Mouse (Mus musculus): ENCODE results near the gene Atp8a2. TPM values are rescaled to one million over a fixed set of nuclear protein-coding genes. Genes with fewer than 3 reads are reported as not detected.

Atp8a2 gene
- total and polyA plus RNA-seq, 2 experiments from 2014 or later, result 43.0 to 81.7 TPM

- no peaks in the 10 kb centered on the region for H3K27me3 ChIP-seq (ENCODE audit: insufficient read depth, low read length)
- no peak for TF ChIP-seq CTCF (IDR thresholded peaks at IDR 0.05)
- WGBS, result 82% methylated on average over 1 of the region's 1 CpGs
- H3K9ac ChIP-seq (replicated peaks; ENCODE audit: low read length, poor library complexity, severe bottlenecking), result no peak overlapping the region
- no peak overlapping the region for H3K27ac ChIP-seq (ENCODE audit: low read depth, low read length)
- no peak overlapping the region for H3K4me3 ChIP-seq (ENCODE audit: low read depth, low read length)
- DNase-seq (ENCODE audit: low spot score), result no peak
- H3K4me2 ChIP-seq (ENCODE audit: low read depth, low read length, poor library complexity, severe bottlenecking), result no peak overlapping the region
- no peaks in the 10 kb centered on the region for H3K36me3 ChIP-seq (ENCODE audit: insufficient read depth, low read length)
- H3K4me1 ChIP-seq (ENCODE audit: insufficient read depth, low read length), result no peaks in the 10 kb centered on the region
- no peak for ATAC-seq (ENCODE audit: low FRiP score)
- no peaks in the 10 kb centered on the region for H3K9me3 ChIP-seq (ENCODE audit: low read length)
Measured at GRCm38 (mm10) chr14:60214040-60214439, 17.1 kb upstream of the Atp8a2 start.

GRCm38 (mm10) chr14:60209166-60209565 is 12.2 kb upstream of the Atp8a2 start:
- Histone ChIP-seq H3K9ac (replicated peaks; ENCODE audit: low read length, poor library complexity, severe bottlenecking) (no peak overlapping the region), H3K9me3 (ENCODE audit: low read length) (no peaks in the 10 kb centered on the region), H3K4me3 (ENCODE audit: low read depth, low read length) (no peak overlapping the region), H3K27me3 (ENCODE audit: insufficient read depth, low read length) (no peaks in the 10 kb centered on the region), H3K4me1 (ENCODE audit: insufficient read depth, low read length) (no peaks in the 10 kb centered on the region), H3K27ac (ENCODE audit: low read depth, low read length) (no peak overlapping the region), H3K36me3 (ENCODE audit: insufficient read depth, low read length) (no peaks in the 10 kb centered on the region), H3K4me2 (ENCODE audit: low read depth, low read length, poor library complexity, severe bottlenecking) (no peak overlapping the region)
- DNase-seq (ENCODE audit: low spot score) (no peak), ATAC-seq (ENCODE audit: low FRiP score) (no peak)
- TF ChIP-seq CTCF (IDR thresholded peaks at IDR 0.05), result no peak
- 94% methylated on average over 7 of the region's 7 CpGs for WGBS

GRCm38 (mm10) chr14:60204993-60205392 is 8.0 kb upstream of the Atp8a2 start:
- H3K4me3 ChIP-seq (ENCODE audit: low read depth, low read length), result no peak overlapping the region
- no peaks in the 10 kb centered on the region for H3K9me3 ChIP-seq (ENCODE audit: low read length)
- H3K9ac ChIP-seq (replicated peaks; ENCODE audit: low read length, poor library complexity, severe bottlenecking), result no peak overlapping the region
- no peak for TF ChIP-seq CTCF (IDR thresholded peaks at IDR 0.05)
- DNase-seq (ENCODE audit: low spot score) (no peak), ATAC-seq (ENCODE audit: low FRiP score) (no peak)
- H3K27me3 ChIP-seq (ENCODE audit: insufficient read depth, low read length), result no peaks in the 10 kb centered on the region
- 93% methylated on average over 6 of the region's 6 CpGs for WGBS
- no peaks in the 10 kb centered on the region for H3K36me3 ChIP-seq (ENCODE audit: insufficient read depth, low read length)
- no peak overlapping the region for H3K27ac ChIP-seq (ENCODE audit: low read depth, low read length)
- no peak overlapping the region for H3K4me2 ChIP-seq (ENCODE audit: low read depth, low read length, poor library complexity, severe bottlenecking)
- H3K4me1 ChIP-seq (ENCODE audit: insufficient read depth, low read length), result no peaks in the 10 kb centered on the region

GRCm38 (mm10) chr14:60195999-60196398 is 980 bp downstream of the Atp8a2 start:
- DNase-seq (ENCODE audit: low spot score), result no peak
- Histone ChIP-seq H3K4me2 (ENCODE audit: low read depth, low read length, poor library complexity, severe bottlenecking) (no peak overlapping the region), H3K4me3 (ENCODE audit: low read depth, low read length) (no peak overlapping the region), H3K27ac (ENCODE audit: low read depth, low read length) (no peak overlapping the region), H3K4me1 (ENCODE audit: insufficient read depth, low read length) (no peaks in the 10 kb centered on the region), H3K27me3 (ENCODE audit: insufficient read depth, low read length) (no peaks in the 10 kb centered on the region), H3K36me3 (ENCODE audit: insufficient read depth, low read length) (no peaks in the 10 kb centered on the region), H3K9ac (replicated peaks; ENCODE audit: low read length, poor library complexity, severe bottlenecking) (no peak overlapping the region), H3K9me3 (ENCODE audit: low read length) (no peaks in the 10 kb centered on the region)
- 88% methylated on average over 5 of the region's 5 CpGs for WGBS
- no peak for ATAC-seq (ENCODE audit: low FRiP score)
- TF ChIP-seq CTCF (IDR thresholded peaks at IDR 0.05), result no peak

DNA sequence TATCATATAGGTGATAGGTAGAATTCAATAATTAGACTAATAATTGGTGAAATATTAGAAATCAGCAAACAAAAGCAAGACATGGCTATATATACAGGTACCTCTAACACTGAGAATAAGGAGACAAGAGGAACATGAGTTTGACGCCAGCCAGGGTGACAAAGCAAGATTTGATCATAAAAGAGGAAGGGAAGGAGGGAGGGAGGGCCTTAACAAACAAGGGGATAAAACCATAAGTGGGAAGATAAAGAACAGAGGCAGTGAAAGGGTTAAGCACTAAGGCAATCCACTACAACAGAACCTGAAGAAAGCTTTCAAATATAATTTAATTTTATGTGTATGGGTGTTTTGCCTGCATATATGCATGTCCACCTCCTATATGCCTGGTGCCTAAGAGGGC is 2.4 kb downstream of the Atp8a2 start:
- 96% methylated on average over 1 of the region's 1 CpGs for WGBS
- ATAC-seq (ENCODE audit: low FRiP score) (no peak), DNase-seq (ENCODE audit: low spot score) (no peak)
- H3K36me3 ChIP-seq (ENCODE audit: insufficient read depth, low read length), result no peaks in the 10 kb centered on the region
- H3K4me3 ChIP-seq (ENCODE audit: low read depth, low read length), result no peak overlapping the region
- H3K9ac ChIP-seq (replicated peaks; ENCODE audit: low read length, poor library complexity, severe bottlenecking), result no peak overlapping the region
- no peak for TF ChIP-seq CTCF (IDR thresholded peaks at IDR 0.05)
- no peaks in the 10 kb centered on the region for H3K27me3 ChIP-seq (ENCODE audit: insufficient read depth, low read length)
- no peak overlapping the region for H3K4me2 ChIP-seq (ENCODE audit: low read depth, low read length, poor library complexity, severe bottlenecking)
- H3K9me3 ChIP-seq (ENCODE audit: low read length), result no peaks in the 10 kb centered on the region
- no peak overlapping the region for H3K27ac ChIP-seq (ENCODE audit: low read depth, low read length)
- H3K4me1 ChIP-seq (ENCODE audit: insufficient read depth, low read length), result no peaks in the 10 kb centered on the region

- Histone ChIP-seq H3K36me3 (ENCODE audit: insufficient read depth, low read length) (no peaks in the 10 kb centered on the region), H3K4me1 (ENCODE audit: insufficient read depth, low read length) (no peaks in the 10 kb centered on the region), H3K4me3 (ENCODE audit: low read depth, low read length) (no peak overlapping the region), H3K27me3 (ENCODE audit: insufficient read depth, low read length) (no peaks in the 10 kb centered on the region), H3K9ac (replicated peaks; ENCODE audit: low read length, poor library complexity, severe bottlenecking) (no peak overlapping the region), H3K27ac (ENCODE audit: low read depth, low read length) (no peak overlapping the region), H3K4me2 (ENCODE audit: low read depth, low read length, poor library complexity, severe bottlenecking) (no peak overlapping the region), H3K9me3 (ENCODE audit: low read length) (no peaks in the 10 kb centered on the region)
- ATAC-seq (ENCODE audit: low FRiP score), result no peak
- no peak for TF ChIP-seq CTCF (IDR thresholded peaks at IDR 0.05)
- 61% methylated on average over 5 of the region's 5 CpGs for WGBS
- no peak for DNase-seq (ENCODE audit: low spot score)
Measured at GRCm38 (mm10) chr14:60189771-60190170, 7.2 kb downstream of the Atp8a2 start.
